Mouse (Mus musculus) forebrain, embryonic 13.5 days (tissue): ENCODE data around the gene Galp. TPM values are rescaled to one million over a fixed set of nuclear protein-coding genes. Genes with fewer than 3 reads are reported as not detected.

ENCODE experiments used
- ATAC-seq: fragments of 200-750 bp; cut with Nextera tagmentation; 2 replicates; pipeline ENCODE4 v1.8.0; 2017
- H3K27ac ChIP-seq: fragments of 300-500 bp; sonication (generic); 2 replicates; pipeline ENCODE4 v1.5.1; 2015; ENCODE audit warnings: inconsistent platforms, mild to moderate bottlenecking, moderate library complexity
- H3K27me3 ChIP-seq: fragments of 300-500 bp; sonication (generic); 2 replicates; pipeline ENCODE4 v1.6.1; 2015; ENCODE audit warnings: mild to moderate bottlenecking, inconsistent platforms
- H3K36me3 ChIP-seq: fragments of 300-500 bp; sonication (generic); 2 replicates; pipeline ENCODE4 v1.6.1; 2015; ENCODE audit warnings: mild to moderate bottlenecking, inconsistent platforms; ENCODE audit not compliant: poor library complexity, severe bottlenecking
- H3K4me1 ChIP-seq: fragments of 300-500 bp; sonication (generic); 2 replicates; pipeline ENCODE4 v1.6.1; 2015; ENCODE audit warnings: inconsistent platforms
- H3K4me2 ChIP-seq: fragments of 300-500 bp; sonication (generic); 2 replicates; pipeline ENCODE4 v1.6.1; 2015; ENCODE audit warnings: inconsistent platforms, mild to moderate bottlenecking, moderate library complexity
- H3K4me3 ChIP-seq: fragments of 300-500 bp; sonication (generic); 2 replicates; pipeline ENCODE4 v1.5.1; 2015; ENCODE audit warnings: mild to moderate bottlenecking, inconsistent platforms
- H3K9ac ChIP-seq: fragments of 300-500 bp; sonication (generic); 2 replicates; pipeline ENCODE4 v1.6.1; 2015; ENCODE audit warnings: mild to moderate bottlenecking, inconsistent platforms
- H3K9me3 ChIP-seq: fragments of 300-500 bp; sonication (generic); replicated peaks from 2 replicates; pipeline ENCODE4 v1.6.1; 2016; ENCODE audit warnings: inconsistent platforms
- WGBS: fragments of 180-500 bp; shearing (Covaris S2); methylation state at CpG from one replicate; pipeline ENCODE4 v1.1.7; 2015; 5-methylcytosine and 5-hydroxymethylcytosine counted together
- polyA plus RNA-seq: library from polyadenylated mRNA; unstranded; fragments of >200 nt; fragmentation: Nextera tagmentation; extraction: Ambion mirVana; gene quantifications from 2 replicates; pipeline ENCODE4 v1.2.1, GENCODE M21; 2015

Gene Galp
- polyA plus RNA-seq = not detected in 2 replicates

DNA sequence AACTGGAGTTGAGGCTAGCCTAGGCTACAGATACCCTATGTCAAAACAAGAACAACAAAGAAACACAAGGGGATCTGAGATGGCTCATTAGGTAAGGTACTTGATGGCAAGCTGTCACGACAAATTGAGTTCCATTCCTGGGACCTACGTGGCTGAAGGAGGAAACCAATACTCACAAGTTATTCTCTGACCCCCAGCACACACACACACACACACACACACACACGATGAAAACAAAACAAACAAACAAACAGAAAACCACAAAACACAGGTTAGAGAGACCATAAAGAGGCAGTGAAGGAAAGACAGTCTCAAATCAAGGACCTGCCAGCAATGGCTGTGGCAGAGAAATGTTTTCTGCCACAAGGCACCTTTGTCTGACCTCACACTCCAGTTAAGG lies at the start of gene Galp:
Galp (plus strand) TSS at position 301 of the 400 bp plus-strand sequence.
- no peaks in the 10 kb centered on the region for H3K27me3 ChIP-seq
- H3K4me3 ChIP-seq = no peak within 1 kb of the TSS
- H3K9ac ChIP-seq = no peak within 1 kb of the TSS
- H3K36me3 ChIP-seq = no peaks in the 10 kb centered on the region
- no peak for ATAC-seq
- H3K4me1 ChIP-seq = no peaks in the 10 kb centered on the region
- H3K27ac ChIP-seq = no peak within 1 kb of the TSS
- WGBS = 68% methylated on average over 3 of the region's 3 CpGs
- no peak within 1 kb of the TSS for H3K4me2 ChIP-seq
- H3K9me3 ChIP-seq = no peaks in the 10 kb centered on the region; the same call in 1 of the 2 replicates

DNA sequence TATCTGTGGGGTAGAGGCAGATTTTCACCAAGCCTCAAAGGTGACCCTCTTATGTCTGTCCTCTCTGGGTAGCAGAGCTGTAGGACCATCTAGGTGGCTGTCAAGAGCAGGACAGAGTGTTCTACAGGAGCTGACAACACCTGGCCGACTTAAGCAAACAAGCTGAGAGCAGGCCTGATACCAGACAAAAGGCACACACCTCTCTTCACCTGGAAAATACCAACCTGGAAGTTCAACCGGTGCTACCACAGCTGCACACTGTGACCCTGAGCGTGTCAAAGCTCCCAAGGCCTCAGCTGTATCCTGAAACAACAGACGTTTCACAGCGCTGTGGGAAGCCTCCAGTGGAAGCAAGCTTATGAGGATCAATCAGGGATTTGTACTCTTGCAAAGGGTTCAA lies 49.2 kb upstream of the Galp start:
- H3K4me2 ChIP-seq = no peak overlapping the region
- peaks cover 27% of the 10 kb centered on the region for H3K4me1 ChIP-seq
- 0 out of 2 replicates have a peak overlapping the region, but pooled peaks have one; percentile 19 for H3K27ac ChIP-seq
- 88% methylated on average over 5 of the region's 5 CpGs for WGBS
- no peaks in the 10 kb centered on the region for H3K36me3 ChIP-seq
- no peak overlapping the region for H3K4me3 ChIP-seq
- ATAC-seq = no peak
- H3K27me3 ChIP-seq = no peaks in the 10 kb centered on the region
- H3K9me3 ChIP-seq = no peaks in the 10 kb centered on the region
- H3K9ac ChIP-seq = no peak overlapping the region

DNA sequence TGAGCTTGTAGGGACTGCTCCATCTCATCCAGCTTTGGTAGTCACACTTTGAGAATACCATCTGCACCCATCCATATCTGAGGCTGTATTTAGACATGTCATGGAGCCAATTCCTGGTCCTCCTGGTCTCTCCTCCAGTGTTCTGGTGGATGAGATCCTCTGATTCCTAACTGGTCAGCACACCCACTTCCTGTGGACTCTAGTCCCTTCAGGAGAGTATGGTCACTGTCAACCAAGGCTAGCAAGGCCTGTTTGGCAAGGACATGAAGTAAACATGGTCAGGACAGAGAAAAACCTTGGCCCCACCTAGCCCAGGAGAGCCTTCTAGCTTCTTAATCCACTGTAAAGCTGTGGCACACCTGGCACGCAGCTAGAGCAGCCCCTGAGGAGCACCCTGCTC lies 45.6 kb upstream of the Galp start:
- Histone ChIP-seq H3K4me3 (no peak overlapping the region), H3K9me3 (no peaks in the 10 kb centered on the region), H3K4me2 (no peak overlapping the region), H3K27me3 (no peaks in the 10 kb centered on the region), H3K9ac (no peak overlapping the region), H3K27ac (no peak overlapping the region), H3K36me3 (no peaks in the 10 kb centered on the region), H3K4me1 (peaks cover 35% of the 10 kb centered on the region)
- no peak for ATAC-seq
- 100% methylated on average over 1 of the region's 1 CpGs for WGBS

DNA sequence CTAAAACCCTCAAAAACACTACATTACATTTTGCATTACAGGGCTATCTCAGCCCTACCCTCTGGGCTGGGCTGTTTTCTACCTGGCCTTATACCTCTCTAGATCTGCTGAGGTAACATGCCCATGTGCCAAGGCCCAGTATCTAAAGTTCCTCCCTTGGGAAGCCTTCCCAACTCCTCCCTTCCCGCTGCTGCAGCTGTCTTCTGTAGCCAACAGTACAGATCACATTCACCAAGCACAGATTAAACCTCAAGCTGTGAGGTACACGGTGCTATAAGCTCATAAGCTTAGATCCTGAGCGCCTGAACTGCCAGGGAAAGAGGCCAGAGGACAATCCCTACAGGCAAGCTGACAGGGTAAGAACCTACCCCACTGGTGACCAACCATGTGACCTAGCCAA lies 44.9 kb upstream of the Galp start:
- no peak for ATAC-seq
- Histone ChIP-seq H3K4me1 (peaks cover 41% of the 10 kb centered on the region), H3K9me3 (no peaks in the 10 kb centered on the region), H3K36me3 (no peaks in the 10 kb centered on the region), H3K27me3 (no peaks in the 10 kb centered on the region), H3K4me3 (no peak overlapping the region), H3K27ac (no peak overlapping the region), H3K9ac (no peak overlapping the region), H3K4me2 (no peak overlapping the region)
- WGBS = 79% methylated on average over 3 of the region's 3 CpGs

DNA sequence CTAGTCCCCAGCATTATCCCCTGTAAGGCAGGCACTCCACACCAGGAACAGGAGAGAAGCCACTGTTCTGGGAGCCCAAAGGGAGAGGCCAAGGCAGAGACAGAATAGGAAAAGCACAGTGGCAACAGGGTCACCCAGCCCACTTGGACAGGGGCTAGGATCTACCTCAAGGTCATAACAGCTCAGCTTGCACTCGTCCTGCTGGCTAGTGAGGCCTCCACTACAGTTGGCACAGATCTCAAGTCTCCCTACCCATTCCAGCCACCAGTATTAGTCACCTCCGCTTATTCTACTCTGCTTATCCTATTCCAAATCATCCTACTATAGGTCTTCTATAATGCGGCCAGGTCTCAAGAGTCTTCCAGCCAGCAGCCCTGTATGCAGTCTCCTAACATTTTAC lies 43.8 kb upstream of the Galp start:
- Histone ChIP-seq H3K4me3 (no peak overlapping the region), H3K4me2 (no peak overlapping the region), H3K27ac (no peak overlapping the region), H3K9ac (no peak overlapping the region), H3K36me3 (no peaks in the 10 kb centered on the region), H3K9me3 (no peaks in the 10 kb centered on the region), H3K27me3 (no peaks in the 10 kb centered on the region), H3K4me1 (peaks cover 40% of the 10 kb centered on the region)
- ATAC-seq = no peak
- WGBS = 87% methylated on average over 3 of the region's 3 CpGs

DNA sequence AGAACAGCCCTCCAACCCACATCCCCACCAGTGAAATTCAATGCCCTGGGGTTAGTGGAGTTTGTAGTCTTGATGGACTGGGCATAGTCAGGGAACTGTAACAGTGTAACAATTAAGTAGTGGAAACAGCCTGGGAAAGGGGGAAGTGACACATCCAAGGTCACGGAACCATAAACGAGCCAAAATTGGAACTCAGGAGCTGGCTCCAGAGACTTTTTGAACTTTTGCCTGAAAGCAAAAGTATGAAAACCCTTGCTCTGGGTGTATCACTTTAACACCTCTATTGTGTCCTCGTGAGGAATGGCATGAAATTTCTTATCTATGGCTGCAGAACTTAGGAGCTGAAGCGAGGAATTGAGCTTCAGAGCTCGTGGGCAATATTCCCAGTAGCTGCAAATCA lies 42.7 kb upstream of the Galp start:
- Histone ChIP-seq H3K4me2 (peak overlapping the region; percentile 94), H3K4me3 (peak overlapping the region; percentile 82), H3K4me1 (peaks cover 30% of the 10 kb centered on the region), H3K9me3 (no peaks in the 10 kb centered on the region), H3K27me3 (no peaks in the 10 kb centered on the region), H3K36me3 (no peaks in the 10 kb centered on the region), H3K27ac (no peak overlapping the region), H3K9ac (peak overlapping the region; percentile 94; the same call in 1 of the 2 replicates)
- 85% methylated on average over 5 of the region's 5 CpGs for WGBS
- ATAC-seq = no peak

DNA sequence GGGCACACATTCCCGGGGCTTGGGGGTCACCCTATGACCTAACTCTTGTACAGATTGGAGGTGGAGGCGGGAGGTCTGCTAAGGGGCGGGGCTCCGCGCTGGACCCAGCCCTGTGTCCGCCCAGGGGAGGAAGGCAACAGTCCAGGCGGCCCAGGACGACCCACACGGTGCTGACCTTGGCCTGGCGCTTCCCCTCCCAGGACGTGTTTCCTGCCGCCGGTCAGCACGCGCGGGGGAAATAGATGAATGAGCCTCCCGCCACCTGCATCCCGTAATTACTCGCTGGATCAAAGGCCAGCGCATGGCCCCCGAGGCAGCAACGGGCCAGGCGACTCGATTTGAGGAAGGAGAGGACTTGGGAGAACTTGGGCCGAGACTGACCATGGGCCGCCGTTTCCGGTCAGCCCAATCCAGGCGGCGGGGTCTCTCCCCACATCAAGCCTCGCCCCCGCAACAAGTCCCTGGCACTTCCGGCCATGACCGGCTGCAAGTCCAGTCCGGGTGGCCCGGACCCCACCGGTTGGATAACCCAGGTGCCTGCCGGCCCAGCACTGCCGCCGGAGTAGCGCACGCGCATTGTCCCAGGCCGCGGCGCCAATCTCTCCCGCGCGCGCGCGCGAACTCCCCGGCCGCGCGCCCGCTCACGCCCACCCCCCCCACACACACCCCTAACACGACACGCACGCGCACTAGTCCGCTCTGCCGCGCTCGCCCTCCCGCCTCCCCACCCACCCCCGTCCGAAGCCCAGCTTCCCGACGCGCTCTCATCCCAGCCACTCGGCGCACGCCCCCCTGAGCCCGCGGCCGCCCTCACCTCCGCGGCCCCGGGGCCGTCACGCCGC lies 41.6 kb upstream of the Galp start:
- H3K4me1 ChIP-seq = peaks cover 27% of the 10 kb centered on the region

DNA sequence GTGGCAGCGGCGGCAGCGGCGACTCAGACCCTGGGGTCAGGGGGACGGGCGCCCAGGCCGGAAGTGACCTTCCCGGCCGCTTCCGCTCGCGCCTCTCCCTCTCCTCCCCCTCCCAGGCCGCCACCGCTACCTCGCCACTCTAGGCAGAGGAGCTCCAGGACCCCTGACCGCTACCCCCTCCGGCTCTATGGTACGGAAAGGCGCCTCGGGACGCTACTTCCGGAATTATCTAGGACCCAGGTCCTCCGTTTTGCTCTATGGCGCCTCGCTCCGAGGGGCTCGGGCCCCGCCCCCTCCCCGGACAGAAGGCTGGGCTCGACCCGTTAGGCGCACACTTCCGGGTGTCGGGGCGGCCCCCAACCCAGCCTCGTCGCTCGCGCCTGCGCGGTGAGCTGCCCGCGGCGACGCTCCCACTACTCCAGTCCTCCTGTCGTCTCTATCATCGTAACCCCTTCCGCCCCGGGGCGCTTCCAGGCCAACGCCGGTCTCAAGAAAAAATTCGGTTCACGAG lies 40.9 kb upstream of the Galp start, which contains the start of gene Zfp787:
Zfp787 (minus strand) TSS at position 97 of the 511 bp plus-strand sequence.
- Histone ChIP-seq H3K4me1 (peaks cover 27% of the 10 kb centered on the region), H3K4me3 (peak within 1 kb of the TSS; percentile 82), H3K27me3 (no peaks in the 10 kb centered on the region), H3K9me3 (no peaks in the 10 kb centered on the region), H3K27ac (peak within 1 kb of the TSS; percentile 93), H3K9ac (peak within 1 kb of the TSS; percentile 94), H3K36me3 (no peaks in the 10 kb centered on the region), H3K4me2 (peak within 1 kb of the TSS; percentile 94)
- WGBS = under 1% methylated on average over 44 of the region's 54 CpGs
- peak; percentile 98 for ATAC-seq

More for the DNA sequence above, 41.6 kb upstream of the Galp start:
- WGBS = under 1% methylated on average over 63 of the region's 85 CpGs
- Histone ChIP-seq H3K9me3 (no peaks in the 10 kb centered on the region), H3K9ac (peak overlapping the region; percentile 94), H3K4me3 (peak overlapping the region; percentile 82), H3K27me3 (no peaks in the 10 kb centered on the region), H3K27ac (peak overlapping the region; percentile 93), H3K36me3 (no peaks in the 10 kb centered on the region), H3K4me2 (peak overlapping the region; percentile 94)
- peak; percentile 77 for ATAC-seq

DNA sequence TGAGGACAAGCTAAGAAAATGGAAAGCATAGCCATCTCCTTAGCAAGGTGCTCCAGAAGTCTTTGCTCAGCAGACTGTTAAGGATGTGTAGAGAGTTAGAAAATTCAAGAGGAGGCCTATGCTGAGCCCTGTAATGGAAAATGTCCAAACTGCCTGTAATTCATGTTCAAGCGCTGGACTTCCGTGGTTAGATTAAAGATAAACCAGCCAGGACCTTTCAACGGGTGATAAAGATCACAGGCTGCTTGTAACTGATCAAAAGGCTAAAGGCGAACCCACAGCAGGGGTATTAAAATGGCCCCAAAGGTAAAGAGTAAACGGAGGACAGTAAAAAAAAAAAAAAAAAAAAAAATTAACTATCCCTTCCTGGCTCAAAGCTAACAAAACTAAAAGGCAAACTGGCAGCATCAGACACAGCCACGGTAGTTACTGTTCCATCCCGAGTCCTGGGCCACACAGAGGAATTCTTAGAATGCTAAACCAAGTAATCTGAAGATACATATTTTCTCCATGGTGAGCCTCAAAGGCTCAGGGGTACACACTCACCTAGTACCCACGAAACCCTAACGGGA lies 39.9 kb upstream of the Galp start:
- 75% methylated on average over 9 of the region's 9 CpGs for WGBS
- no peak for ATAC-seq
- Histone ChIP-seq H3K9ac (peak overlapping the region; percentile 94; the same call in 1 of the 2 replicates), H3K27ac (no peak overlapping the region), H3K36me3 (no peaks in the 10 kb centered on the region), H3K4me3 (peak overlapping the region; percentile 82), H3K4me1 (peaks cover 23% of the 10 kb centered on the region), H3K9me3 (no peaks in the 10 kb centered on the region), H3K4me2 (peak overlapping the region; percentile 94), H3K27me3 (no peaks in the 10 kb centered on the region)

DNA sequence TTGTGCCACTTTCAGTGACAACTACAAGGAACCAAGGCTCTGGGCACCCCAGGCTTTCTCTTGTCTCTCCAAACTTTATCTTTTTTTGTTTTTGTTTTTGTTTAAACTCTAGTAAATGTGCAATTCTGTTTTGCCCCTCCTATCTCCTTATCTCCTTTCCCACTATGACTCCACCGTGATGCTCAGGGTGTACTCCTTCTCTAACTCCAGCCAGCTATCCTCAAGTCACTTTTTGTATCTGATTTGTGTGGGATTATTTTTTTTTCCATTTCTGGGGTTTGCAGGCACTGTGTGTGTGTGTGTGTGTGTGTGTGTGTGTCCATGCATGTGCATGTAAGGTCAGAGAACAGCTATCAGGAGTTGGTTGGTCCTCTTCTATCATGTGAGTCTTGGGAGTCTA lies 39.4 kb upstream of the Galp start:
- Histone ChIP-seq H3K4me2 (no peak overlapping the region), H3K4me1 (peaks cover 23% of the 10 kb centered on the region), H3K9ac (no peak overlapping the region), H3K36me3 (no peaks in the 10 kb centered on the region), H3K27ac (no peak overlapping the region), H3K27me3 (no peaks in the 10 kb centered on the region), H3K9me3 (no peaks in the 10 kb centered on the region), H3K4me3 (no peak overlapping the region)
- 79% methylated on average over 1 of the region's 1 CpGs for WGBS
- ATAC-seq = no peak

DNA sequence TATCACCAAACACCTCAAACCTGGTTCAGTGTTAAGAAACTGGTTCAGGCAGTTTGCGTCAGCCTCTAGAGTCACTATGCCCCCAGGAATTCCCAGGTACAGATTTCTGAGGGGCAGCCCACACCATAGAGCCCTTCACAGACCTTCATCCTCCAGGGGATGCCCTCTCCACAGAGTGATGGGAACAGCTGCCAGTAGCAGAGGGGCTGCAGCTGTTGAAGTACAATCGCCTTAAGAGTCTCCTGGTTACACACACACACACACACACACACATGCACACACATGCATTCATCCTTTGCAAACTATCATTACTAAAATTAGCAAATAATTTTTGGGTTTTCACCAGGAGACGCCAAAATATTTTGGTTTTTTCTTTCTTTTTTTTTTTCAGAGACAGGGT lies 37.3 kb upstream of the Galp start:
- no peaks in the 10 kb centered on the region for H3K9me3 ChIP-seq
- no peak overlapping the region for H3K4me2 ChIP-seq
- no peak overlapping the region for H3K9ac ChIP-seq
- no peak overlapping the region for H3K4me3 ChIP-seq
- ATAC-seq = no peak
- WGBS = 87% methylated on average over 3 of the region's 3 CpGs
- peaks cover 10% of the 10 kb centered on the region for H3K4me1 ChIP-seq
- no peak overlapping the region for H3K27ac ChIP-seq
- no peaks in the 10 kb centered on the region for H3K27me3 ChIP-seq
- H3K36me3 ChIP-seq = no peaks in the 10 kb centered on the region

DNA sequence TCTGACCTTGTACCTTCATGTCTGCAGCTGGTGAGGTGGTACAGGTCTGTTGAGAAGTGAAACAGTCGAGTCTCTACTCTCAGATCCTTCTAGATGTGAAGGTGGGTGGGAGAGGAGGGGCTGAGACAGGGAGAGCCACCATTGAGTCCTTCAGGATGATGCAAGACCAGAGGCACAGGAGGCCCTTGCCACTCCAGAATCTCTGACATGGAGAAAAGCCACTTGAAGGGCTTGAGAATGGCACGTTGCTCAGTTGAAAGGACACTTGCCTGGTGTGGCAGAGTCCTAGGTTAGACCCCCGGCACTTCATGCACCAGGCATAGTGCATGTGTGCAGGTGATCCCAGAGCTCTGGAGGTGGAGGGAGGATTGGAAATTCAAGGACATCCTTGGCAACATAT lies 35.3 kb upstream of the Galp start:
- no peak overlapping the region for H3K4me3 ChIP-seq
- H3K4me1 ChIP-seq = peaks cover 4% of the 10 kb centered on the region
- no peak overlapping the region for H3K27ac ChIP-seq
- no peaks in the 10 kb centered on the region for H3K27me3 ChIP-seq
- ATAC-seq = no peak
- H3K4me2 ChIP-seq = no peak overlapping the region
- no peak overlapping the region for H3K9ac ChIP-seq
- no peaks in the 10 kb centered on the region for H3K36me3 ChIP-seq
- H3K9me3 ChIP-seq = no peaks in the 10 kb centered on the region
- WGBS = 63% methylated on average over 3 of the region's 3 CpGs
